Mouse (Mus musculus) frontal cortex, postnatal 25 days (tissue): ENCODE measurements around the gene Zfp384.

Experiments used
- DNase-seq, 2 experiments: peaks; one replicate each; pipeline ENCODE4 v3.0.0; 2022; ENCODE audit warnings: low spot score in 2 of 2

Zfp384 gene

DNA sequence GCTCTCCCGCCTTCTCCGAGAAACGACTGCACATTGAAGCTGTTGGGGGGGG, at the start of gene Zfp384:
TSS of gene Zfp384 (plus strand) at position 17 of the 52 bp plus-strand sequence.
- no peak for DNase-seq

DNA sequence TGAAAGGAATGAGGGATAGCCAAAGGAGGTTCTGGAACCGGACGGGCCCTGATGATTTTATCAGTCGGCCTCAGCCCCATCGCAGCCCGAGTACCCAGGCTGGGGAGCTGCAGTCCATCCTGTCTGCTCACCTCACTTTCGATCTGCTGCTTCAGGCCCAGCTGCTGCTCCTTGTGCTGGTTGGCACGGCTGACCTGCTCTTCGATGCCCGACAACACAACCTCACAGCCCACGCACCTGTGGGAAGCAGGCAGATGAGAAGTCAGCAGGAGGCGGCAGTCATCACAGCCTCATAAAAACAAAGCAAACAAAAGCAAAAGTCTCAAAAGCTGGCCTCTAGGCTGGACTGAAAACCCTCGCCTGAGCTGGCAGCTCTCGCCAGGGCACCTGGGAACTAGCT, 49.0 kb upstream of the Zfp384 start:
- DNase-seq, result no peak

DNA sequence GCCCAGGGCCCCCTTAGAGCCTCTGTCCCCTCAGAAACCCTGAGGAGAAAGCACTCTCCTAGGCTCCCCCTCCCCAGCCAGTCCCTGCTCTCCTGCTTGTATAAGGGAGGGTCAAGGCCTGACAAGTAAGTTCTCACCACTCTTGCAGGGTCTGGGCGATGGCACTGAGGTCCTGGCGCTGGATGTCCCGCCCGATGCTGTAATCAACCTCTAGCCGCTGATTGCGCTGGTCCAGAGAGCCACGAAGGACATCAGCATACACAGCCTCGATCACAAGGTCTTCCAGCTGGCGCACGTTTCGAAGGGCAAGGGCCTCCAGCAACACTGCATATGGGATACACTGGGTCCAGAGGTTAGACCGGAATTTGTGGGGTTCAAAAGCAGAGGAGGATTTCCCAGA, 47.9 kb upstream of the Zfp384 start:
- DNase-seq, result no peak

DNA sequence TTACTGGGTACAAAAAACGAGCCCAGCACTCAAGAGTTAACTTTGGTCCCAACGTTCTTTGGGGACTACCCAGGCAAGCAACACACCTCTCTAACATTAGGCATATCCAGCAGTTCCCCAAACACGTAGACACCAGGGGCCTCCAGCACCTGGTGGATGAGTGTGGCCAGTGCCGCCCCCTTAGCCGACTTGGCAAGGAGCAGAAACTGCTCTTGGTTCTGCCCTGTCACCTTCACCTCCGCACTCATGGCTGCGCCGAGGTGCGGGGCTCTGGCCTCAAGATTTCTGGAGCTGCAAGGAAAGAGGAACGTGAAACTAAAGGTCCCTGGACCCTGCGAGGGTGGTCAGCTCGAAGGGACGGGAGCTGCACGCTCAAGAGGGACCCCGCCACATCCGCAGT, 44.3 kb upstream of the Zfp384 start:
- DNase-seq, result peak in 1 of 2 experiments; percentile 15

DNA sequence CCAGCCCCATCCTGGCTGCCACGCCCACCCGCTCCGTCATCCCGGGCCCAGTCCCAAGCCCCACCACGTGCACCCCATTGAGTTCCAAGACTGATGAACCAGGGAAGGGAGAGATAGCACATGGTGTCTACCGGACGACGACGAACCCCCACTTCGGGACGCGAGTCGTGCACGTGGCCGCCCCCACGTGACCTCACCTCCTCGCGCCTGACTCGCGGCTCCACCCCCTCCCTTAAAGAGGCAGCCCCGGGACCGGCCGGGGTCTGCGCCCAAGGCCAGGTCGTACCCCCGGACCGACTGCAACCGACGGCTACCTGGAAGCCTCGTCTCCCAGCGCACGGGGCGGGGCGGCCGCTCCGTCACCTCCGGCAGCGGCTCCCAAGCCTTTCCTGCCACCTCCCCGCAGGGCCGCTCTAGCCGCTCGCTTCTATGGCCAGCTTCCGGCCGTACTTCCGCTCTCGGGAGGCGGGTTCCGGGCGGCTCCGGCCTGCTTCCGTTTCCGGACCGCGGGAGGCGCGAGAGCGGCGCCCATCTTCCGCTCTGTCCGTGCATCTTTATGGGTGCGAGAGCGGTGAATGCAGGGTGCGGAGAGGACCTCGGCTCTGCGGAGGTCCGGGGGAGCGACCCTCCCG, 43.7 kb upstream of the Zfp384 start, which contains the start of gene Cops7a:
TSS of gene Cops7a (minus strand) at position 451 of the 632 bp plus-strand sequence.
- DNase-seq, result peak; percentile 88 to 91

DNA sequence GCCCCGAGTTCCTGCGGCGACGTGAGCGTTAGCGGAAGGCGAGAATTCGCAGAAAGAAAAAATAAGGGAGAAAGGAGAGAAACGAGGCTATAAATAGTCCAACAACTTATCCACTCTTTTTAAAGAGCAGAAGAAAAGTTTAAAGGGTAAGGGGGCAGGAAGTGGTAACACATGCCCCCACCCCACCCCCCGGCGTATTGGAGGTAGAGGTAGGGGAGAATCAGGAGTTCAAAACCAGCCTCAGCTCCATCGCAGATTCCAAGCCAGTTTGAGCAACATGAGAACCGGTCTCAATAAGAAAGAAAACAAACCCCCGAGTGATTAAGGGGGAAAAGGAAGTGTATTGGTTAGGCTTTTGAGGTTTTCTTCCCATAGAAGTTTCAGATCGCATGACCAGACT, 43.2 kb upstream of the Zfp384 start:
- no peak for DNase-seq

DNA sequence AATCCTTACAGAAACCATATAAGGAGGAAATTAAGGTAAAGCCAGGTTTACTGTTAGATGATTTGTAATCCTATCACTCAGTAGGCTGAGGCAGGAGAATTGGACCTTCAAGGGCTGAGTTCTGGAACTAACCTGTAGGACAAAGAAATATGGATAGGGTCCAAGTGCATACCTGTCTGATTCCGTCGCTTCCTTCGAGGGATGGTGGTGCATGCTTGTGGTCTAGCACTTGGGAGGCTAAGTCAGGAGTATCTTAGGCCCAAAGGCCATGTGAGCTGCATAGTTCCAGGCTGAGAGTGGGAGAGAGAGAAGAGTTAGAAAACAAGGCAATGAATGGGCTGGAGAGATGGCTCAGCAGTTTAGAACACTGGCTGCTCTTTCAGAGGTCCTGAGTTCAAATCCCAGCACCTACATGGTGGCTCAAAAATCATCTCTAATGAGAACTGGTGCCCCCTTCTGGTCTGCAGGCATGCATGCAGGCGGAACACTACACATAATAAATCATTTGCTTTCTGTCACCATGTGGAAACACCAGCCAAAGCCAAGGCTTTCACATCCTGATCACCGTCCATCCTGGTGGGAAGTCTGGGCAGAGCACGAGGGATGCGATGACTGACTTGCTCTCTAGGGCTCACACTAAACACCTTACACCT, 42.4 kb upstream of the Zfp384 start:
- DNase-seq, result no peak

DNA sequence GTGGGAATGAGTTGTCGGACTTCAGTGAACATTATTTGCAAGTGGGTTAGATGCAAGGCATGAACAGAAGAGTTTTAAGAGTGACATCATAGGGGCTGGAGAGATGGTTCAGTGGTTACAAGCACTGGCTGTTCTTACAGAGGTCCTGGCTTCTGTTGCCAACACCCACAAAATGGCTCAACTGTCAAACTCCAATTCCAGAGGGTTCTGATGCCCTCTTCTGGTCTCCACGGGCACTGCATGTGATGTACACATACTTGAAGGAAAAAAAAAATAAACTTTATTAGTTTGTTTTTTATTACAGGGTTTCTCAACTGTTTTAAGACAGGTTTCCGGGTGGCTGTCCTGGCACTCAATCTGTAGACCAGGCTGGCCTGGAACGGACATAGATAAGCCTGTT, 41.2 kb upstream of the Zfp384 start:
- DNase-seq, result peak in 1 of 2 experiments; percentile 23

DNA sequence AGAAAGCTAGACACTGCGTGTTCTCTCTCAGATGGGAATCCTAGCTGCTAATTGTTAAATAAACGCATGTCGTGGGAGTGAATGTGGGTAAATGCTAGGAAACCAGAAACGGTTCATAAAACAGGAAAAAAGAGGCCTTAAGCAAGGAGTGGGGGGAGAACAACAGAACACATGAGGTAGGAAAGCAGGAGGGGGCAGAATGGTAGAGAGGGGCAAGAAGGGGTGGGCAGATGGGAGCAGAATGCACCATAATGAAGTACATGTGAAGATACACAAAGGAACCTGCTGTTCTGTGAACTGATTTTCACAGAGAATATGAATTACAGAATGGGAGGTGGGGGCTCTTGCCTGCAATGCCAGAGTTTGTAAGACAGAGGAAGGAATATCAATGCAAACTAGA, 16.7 kb upstream of the Zfp384 start:
- DNase-seq, result no peak

DNA sequence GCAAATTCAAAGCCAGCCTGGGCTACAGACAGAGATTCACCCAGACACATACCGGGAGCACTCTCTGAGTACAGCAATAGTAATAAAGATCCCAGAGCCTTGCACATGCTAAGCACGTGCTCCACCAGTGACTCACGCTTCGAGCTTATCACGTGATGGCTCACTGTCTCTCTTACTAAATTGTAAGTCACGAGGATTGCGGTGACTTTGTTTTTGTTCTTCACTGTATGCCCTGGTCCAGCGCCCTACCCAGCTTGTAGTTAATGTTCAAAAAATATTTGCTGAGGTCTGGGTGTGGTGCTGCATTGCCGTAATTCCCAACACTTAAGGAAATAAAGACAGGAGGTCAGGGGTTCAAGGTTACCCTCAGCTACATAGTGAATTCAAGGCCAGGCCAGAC, 15.6 kb upstream of the Zfp384 start:
- DNase-seq, result no peak

DNA sequence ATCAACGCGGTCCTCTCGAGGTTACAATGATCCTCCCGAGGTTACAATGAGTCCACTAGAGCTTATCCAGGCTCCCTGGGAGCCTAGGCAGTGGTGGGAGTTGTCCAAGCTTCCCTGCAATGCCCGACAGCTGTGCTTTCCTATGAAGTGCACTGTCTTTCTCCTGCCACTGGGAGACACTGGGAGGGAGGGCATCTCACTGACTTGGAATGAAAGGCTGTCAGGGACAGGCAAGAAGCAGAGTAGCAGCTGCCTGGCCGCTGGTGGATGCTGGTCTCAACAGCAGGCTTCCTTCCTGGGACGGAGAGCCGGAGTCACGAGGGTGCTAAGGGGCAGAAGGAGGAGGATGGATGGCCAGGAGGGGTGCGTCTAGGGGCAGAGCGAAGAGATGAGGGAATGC, 15.1 kb upstream of the Zfp384 start:
- DNase-seq, result no peak

DNA sequence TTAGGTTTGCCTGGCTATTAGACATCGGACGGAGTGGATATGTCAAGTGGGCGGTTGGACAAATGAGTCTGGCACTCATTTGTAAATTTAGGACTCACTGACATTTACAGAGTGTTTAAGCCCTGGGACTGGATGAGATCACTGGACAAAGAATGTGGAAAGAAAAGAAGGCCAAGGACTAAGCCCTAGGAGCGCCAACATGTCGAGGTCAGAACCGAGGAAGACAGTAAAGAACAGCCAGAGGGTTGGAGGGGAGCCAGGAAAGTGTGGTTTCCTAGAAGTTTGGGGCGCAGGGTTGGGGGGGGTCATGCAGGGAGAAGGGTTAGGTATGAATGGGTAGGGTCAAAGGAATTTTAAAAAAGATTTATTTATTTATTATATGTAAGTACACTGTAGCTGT, 13.7 kb upstream of the Zfp384 start:
- DNase-seq, result no peak

DNA sequence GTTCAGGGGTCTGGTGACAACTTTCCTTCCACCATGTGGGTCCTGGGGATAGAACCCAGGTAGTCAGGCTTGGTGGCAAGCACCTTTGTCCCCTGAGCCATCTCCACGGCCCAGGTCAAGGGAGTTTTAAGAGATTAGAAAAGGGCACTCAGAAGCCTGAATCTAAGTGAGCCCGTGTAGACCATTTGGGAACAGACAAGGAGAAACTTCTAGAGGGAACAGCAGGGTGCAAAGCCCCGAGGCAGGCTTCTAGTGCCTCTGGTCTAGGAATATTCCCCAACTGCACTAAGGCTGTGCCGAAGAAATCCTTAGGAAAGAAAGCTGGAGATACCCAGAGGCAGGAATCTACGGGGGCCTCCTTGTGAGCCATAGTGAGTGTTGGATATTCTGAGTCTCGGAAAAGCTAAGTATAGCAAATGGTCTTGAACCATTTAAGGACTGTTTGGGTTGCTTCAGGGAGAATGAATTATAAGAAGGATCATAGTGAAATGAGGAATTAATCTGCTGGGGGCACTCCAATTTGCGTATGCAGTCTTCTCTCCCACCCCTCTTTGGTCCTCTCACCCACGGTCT, 13.0 kb upstream of the Zfp384 start:
- no peak for DNase-seq

DNA sequence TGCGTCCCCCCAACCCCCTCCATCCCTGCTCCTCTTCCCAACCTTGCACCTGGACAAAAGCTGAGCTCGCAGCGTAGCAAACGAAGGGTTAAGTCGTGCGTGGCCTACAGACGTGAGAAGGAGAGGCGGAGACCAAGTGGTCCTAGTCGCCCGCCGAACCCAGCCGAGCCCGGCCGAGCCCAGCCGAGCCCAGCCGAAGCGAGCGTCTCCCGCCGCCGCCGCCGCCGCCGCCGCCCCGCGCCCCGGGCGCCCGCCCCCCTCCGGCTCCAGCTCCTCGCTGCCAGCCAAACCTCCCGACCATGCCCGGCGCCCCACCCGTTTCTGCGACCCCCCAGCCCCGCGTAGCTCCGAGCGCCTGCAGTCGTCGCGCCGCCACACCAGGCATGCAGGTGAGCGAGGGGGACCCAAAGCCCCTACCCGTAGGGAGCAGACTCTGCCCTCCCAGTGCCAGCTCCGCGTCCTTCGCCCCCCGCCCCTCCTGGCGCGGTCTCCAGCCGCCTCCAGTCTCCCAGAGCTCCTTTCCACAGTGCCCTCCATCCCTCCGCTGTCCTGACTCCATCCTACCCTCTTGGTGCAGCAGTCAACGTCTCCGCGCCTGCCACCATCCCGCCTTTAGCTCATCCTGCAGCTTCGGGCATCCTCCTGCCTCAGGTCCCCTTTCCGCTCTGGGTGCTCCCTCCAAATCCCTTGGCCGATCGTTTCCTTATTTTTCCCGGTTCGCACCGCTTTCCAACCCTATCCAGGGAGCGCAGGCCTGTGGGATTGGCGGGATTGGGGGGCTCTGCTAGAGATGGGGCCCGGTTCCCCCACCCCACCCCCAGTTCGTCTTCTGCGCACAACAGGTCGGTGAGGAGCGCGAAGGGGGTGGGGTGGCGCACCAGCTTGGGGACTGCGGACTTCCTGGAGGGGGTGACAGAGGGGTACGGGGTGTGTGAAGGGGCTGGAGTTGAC, 12.1 kb upstream of the Zfp384 start, which contains the start of gene Pianp:
TSS of gene Pianp (plus strand) at position 144 of the 951 bp plus-strand sequence.
- peak; percentile 62 to 72 for DNase-seq

DNA sequence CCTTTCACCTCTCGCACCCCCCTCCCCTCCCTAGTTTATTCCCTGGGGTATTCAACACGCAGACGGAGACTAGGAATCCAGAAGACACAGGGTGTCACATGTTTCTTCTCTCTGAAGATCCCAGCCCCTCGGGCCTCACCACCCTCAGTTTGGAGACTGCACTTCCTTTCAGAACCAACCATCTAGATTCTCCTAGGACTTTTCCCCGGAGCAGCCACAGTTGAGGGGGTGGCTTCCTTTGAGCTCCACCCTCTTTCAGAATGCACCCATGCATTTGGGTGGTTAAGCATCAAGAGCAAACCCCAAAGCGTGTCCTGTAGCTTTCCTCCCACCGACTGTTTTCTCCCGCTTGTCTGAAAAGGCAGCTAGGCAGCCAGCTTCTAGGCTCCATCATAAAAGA, 10.9 kb upstream of the Zfp384 start:
- peak in 1 of 2 experiments; percentile 46 for DNase-seq

DNA sequence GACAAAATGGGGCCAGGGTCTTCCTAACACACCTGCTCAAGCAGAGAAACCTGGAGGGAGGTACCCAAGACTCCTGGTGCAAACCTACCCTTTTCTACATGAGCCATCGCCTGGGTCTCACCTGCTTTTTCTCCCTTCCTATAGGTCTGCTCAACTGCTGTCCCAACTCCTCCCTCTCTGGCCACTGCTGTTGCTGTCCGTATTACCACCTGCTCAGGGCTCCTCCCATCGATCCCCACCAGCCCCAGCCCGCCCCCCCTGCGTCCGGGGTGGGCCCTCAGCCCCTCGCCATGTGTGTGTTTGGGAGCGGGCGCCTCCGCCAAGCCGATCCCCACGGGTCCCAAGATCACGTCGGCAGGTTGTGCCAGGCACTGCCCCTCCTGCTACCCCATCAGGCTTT, 9.9 kb upstream of the Zfp384 start:
- DNase-seq, result no peak

DNA sequence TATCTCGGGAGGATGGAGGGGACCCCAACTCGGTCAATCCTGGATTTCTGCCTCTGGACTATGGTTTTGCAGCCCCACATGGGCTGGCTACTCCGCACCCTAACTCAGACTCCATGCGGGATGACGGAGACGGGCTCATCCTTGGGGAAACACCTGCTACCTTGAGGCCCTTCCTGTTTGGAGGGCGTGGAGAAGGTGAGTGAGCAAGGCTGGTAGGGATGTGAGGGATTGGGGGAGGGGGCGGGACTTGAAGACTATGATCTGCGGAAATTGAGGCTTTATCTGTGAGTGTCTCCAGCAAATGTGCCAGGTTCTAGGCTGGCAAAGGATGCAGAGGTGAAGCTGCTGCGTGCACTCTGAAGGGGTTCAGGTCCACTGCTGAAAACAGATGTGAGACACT, 9.4 kb upstream of the Zfp384 start:
- no peak for DNase-seq

DNA sequence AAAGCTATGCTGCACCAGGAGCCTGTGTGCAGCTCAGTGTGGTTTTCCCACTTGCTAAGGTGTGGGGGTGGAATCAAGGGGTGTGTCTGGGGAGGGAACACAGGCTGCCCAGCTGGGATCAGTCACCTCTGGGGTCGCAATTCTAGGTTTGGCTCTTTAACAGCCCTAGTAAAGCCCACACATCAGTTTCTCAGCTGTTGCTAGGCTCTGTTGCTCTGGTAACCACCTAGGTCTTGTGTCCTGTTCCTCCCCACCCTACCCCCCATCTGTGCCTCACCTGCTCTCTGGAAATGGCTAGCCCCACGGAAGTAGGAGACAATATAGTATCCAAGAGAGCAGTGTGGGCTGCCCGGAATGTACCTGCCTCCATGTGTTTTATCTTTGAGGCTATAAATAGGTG, 5.2 kb upstream of the Zfp384 start:
- DNase-seq, result no peak

DNA sequence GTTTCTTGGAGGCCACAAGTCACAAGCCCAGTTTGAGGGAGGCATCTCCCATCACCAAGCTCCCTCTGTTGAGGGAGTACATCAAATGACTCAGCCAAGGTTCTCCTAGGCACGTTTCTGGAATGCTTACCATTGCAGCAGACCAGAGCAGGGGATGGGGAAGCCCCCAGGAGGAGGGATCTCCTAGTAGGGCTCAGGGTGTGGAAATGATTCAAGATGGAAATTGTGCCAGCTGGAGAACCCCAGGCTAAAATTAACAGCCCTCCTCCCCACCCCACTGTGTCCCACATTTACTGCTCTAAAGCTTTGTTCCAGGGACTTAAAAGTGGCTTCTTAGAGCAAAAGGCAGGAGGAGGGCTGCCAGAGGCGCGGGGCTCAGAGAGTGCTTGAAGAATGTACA, 3.9 kb upstream of the Zfp384 start:
- no peak for DNase-seq

DNA sequence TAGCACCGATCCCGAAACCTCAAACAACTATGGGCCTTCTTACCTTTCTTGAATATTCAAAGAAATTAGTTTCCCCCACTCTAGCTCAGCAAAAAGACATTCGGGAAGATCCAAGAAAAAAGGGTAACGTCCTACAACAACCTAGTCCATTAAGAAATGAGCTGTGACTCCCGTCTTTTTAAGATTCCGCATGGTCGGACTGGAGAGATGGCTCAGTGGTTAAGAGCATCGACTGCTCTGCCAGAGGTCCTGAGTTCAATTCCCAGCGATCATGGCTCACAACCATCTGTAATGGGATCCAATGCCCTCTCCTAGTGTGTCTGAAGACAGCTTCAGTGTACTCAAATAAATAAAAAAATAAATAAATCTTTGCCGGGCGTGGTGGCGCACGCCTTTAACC, 885 bp upstream of the Zfp384 start:
- DNase-seq, result no peak

DNA sequence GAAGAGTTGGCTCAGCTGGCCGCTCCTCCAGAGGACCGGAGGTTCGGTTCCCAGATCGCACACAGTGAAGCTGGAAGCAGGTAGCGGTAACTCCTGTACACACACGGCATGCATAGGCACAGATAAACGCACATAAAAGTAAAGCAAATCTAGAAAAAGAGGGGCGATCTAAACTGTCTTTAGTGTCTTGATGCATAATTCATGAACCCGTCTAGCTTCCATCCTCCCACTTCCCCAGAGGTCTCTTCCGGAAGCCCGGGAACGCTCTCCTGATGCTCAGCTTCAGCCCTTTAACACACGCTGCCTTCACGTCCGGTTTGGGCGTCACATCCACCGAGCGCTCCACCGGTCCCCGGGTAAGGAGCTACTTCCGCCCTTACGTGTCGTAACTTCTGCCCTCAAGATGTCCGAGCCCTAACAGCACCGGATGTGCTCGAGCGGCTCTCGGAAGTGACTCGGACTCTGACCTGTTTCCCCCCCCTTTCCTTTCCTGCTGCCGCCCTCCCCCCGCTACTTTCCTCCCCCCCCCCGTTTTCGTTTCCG, 288 bp upstream of the Zfp384 start:
- peak; percentile 94 to 96 for DNase-seq
